Mouse (Mus musculus) left cerebral cortex, adult 8-10 months (tissue): ENCODE data around the gene Esp24. TPM values are rescaled to one million over a fixed set of nuclear protein-coding genes. Genes with fewer than 3 reads are reported as not detected.
"Not testable (repeated sequence)": the region's sequence is repeated elsewhere in the genome, so short reads cannot be mapped to it uniquely, and the experiment has no call there.

ENCODE experiments used
- DNase-seq, 2 experiments: peaks; one replicate each; pipeline ENCODE4 v3.0.0; 2022; ENCODE audit warnings: low spot score in 2 of 2
- total RNA-seq, 4 experiments: library from RNA; stranded (reverse); gene quantifications; 2 replicates each; pipeline ENCODE4 v1.2.4; 2022

Gene Esp24
- total RNA-seq: not detected

DNA sequence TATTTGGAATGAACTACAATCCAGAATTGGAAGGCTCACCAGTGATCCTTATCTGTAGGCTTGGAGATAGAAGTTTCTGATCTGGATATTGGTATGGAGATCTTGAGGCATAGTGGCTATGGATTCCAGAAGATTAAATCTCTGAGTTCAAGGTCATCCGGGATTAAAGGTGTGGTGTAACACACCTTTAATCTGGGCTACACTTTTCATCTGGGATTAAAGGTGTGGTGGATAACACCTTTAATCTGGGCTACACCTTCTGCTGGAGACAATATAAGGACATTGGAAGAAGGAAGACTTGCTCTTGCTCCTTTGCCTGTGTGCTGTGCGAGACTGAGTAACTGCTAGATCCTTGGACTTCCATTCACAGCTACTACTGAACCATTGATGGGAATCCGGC, at the start of gene Esp24:
TSS of gene Esp24 (plus strand) at position 301 of the 400 bp plus-strand sequence.
- not testable (repeated sequence) for DNase-seq

DNA sequence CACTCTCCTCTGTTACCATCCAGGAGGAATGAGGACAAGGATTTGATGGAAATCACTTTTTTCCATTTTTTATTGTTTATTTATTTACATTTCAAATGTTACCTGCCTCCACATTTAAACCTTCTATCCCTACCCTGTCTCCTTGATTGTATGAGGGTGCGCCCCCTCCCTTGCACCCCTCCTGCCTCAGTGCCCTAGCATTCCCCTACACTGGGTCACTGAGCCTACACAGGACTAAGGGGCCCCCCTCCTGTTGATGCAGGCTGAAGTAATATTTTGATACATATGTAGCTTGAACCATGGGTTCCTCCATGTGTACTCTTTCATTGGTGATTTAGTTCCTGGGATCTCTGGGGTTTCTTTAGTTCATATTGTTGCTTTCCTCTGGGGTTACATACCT, 26.6 kb upstream of the Esp24 start:
- no peak for DNase-seq

DNA sequence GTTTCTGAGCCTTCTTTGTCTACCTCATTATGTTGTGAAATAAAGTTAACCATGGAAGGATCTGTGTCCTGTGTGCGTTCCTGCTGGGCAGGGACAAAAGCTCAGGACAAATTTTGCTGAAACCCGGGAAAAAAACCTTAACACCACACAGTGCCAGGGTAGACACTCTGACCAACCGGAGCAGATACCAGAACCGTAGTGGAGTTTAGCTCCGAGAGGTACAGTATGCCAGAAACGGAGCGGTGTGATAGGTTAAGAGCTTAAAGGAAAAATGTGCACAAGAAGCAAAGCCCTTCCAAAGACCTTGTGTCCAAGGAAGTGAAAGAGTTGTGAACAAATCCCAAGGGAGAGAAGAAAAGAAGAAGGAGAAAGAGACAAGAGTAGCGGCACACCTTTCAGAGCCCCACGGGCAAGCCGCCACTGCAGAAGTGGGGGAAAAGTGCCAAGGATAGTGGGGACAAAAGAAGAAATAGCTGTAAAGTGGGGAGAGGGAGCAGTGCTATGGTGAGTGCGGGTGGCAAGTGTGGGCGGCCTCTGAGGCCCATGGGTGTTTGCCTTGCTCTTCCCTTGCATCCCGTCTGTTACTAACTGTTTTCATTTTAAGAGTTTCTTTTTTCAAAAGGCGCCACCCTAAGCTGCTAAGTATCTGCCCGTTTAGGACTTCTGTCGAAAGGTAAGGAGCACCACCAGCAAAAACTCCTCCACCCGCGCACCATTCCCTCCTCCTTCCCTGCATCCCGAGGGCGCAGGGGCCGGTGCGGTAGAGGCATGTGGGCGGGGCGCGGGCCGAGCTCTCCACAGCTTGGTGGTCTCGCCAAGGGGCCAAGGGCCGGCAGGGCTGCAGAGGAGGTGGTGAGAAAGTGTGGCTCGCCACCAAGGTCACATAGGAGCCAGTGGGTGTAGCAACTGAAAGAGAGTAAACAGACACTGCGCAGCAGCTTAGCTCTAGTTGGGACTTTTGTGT, 25.5 kb upstream of the Esp24 start:
- no peak for DNase-seq

DNA sequence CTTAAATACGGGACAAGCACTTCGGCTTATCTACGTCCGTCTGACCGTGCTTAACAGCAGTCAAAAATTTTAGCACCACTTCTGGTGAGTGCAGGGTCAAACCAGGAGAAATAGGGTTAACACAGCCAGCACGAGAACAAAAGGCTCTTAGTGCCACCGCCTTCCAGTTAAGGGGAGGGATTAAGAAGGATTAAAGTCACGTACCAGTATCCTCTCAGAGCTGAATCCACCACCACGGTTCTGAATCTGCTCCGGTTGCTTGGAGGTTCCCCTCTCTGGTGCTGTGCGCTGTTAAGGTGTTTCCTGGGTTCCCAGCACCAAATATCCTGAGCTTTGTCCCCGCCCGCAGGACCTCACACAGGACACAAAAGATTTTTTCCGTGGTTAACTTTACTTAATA, 19.3 kb upstream of the Esp24 start:
- DNase-seq: no peak

DNA sequence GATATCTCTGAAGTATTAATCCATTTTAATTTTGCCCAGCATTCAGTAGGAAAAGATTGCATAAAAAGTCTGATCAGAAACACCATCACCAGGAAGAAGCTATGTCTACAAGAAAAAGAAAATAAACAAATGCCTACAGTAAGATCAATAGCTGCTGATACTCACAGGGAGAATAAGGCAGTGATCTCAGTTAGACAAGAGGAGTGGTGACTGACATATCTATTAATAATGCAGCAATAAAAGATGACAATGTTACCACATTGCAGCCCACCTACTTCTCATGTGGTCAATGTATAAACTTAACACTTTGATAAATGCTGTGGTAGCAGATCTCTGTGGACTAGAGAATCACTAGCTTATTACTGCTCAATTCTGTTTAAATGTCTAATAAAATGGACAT, 6.7 kb downstream of the Esp24 start, which contains the start of gene Gm21903:
TSS of gene Gm21903 (minus strand) at position 101 of the 400 bp plus-strand sequence.
- DNase-seq: no peak

DNA sequence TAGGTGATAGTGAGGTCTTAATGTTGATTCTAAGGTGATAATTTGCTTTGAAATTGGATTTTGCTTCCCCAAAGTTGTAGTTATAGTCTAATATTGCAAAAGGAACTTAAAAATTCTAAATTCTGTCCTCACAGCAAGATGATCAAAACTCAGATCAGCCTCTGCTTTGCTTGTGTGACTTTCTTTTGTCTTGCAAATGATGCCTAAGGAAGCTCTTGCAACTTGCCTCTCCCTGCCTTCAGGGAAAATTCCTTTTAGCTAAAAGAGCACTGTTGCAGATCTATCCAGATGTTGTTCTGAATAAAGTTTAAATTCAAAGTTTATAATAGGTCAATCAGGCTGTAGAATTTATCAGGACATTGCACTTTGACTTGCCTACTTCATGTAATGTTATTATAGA, 27.1 kb downstream of the Esp24 start:
- no peak for DNase-seq

DNA sequence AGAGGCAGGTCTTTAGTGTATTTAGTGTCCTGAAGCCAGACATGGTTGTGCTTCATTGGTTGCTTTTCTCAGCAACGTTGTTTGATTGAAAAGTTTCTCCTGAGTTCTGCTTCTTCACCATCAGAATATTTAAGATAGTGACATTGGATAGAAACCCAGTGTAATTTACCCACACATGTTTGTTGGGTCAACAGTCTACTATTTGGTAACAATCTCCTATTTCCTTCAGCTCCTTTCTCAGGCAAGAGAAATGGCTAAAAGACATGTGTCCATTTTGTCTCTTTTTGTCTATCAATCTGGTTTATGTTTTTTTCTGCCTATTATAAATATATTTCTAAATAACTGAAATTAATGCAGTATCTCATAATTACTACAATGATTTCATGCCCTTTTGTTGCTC, 40.4 kb downstream of the Esp24 start, which contains the start of gene Esp23:
TSS of gene Esp23 (minus strand) at position 101 of the 400 bp plus-strand sequence.
- DNase-seq: no peak

Other genes starting within 250 kb of the Esp24 start
- gene Gm21903, start 6.6 kb downstream of the Esp24 start, total RNA-seq: not detected
- gene Esp23, start 40.3 kb downstream of the Esp24 start, total RNA-seq: not detected
- not detected for gene Esp22, start 58.6 kb downstream of the Esp24 start, total RNA-seq